In the genomic region with DNA sequence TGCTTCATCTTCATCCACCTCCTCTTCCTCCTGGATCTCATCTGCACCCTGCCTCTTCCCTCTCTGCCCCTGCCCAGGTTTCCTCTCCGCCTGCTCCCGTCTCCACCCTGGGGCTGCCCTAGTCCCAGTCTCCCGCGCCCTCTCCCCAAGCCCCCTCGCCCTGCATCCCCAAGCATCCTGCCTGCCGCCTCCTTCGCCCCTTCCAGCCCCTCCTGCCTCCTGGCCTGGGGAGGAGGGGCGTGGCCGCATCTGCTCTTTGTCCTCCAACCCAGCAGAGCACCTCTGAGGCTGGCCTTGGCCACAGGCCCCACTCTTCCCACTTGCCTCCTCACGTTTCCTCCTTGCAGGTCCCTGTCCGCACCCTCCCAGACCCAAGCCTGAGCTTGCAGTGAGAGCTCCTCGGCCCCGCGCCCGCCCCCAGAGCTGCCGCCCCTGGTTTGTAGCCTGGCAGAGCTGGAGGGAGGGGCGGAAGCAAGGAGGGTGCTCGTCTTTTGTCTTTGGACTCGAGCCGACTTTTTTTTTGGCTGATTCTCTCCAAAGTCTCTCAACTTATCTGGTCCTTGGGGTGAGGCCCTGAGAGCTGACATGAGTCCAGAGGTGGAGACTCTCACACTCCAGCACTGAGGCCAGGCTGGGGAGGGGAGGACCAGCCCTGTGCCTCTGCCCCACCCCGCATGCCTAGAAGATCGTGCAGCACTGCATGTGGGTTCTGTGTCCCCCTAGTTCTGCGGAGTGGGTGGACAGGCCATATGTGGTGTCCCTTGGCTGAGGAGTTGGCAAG, we compare ENCODE assay signal across 7 mouse cellular contexts. TPM values are rescaled to one million over a fixed set of nuclear protein-coding genes. Genes with fewer than 3 reads are reported as not detected.
A peak's percentile ranks its signal among the peaks of the same experiment; 100 is the strongest.
DNase-seq lines count a peak whose midpoint lies in the region; ATAC-seq and TF ChIP-seq lines count a peak whose summit lies in the region.

No protein-coding gene starts in this region.

- H3K27me3 ChIP-seq in forebrain, embryonic 15.5 days, result no peaks in the 10 kb centered on the region
- peaks cover 27% of the 10 kb centered on the region for H3K27me3 ChIP-seq in limb, embryonic 13.5 days
- no peaks in the 10 kb centered on the region for H3K27me3 ChIP-seq in myocyte (ENCODE audit: control insufficient read depth, insufficient read depth, insufficient read length)

- 11% methylated on average over 23 of the region's 23 CpGs for WGBS in forebrain, embryonic 15.5 days
- WGBS in limb, embryonic 13.5 days, result 17% methylated on average over 23 of the region's 23 CpGs

- no peak overlapping the region for H3ac ChIP-seq in myocyte (ENCODE audit: control insufficient read depth, insufficient read length)

- H3K79me2 ChIP-seq in myocyte (ENCODE audit: control insufficient read depth, insufficient read depth), result no peaks in the 10 kb centered on the region

- peak; percentile 57 for DNase-seq in Muller cell, postnatal 12 days (ENCODE audit: inconsistent ontology term)
- DNase-seq in adrenal gland, postnatal 36 days, result peak; percentile 77 to 82
- peak; percentile 72 for DNase-seq in heart, postnatal 4 days
- DNase-seq in c-Kit-positive CD71-positive TER-119-positive erythroid progenitor cells, embryonic 14.5 days (ENCODE audit: low spot score), result no peak

- no peaks in the 10 kb centered on the region for H3K9me3 ChIP-seq in forebrain, embryonic 15.5 days
- no peaks in the 10 kb centered on the region for H3K9me3 ChIP-seq in limb, embryonic 13.5 days

- ATAC-seq in forebrain, embryonic 15.5 days (replicated peaks), result peak; percentile 27
- no peak for ATAC-seq in limb, embryonic 13.5 days (ENCODE audit: low FRiP score, low read depth)

- H3K36me3 ChIP-seq in forebrain, embryonic 15.5 days, result peaks cover 15% of the 10 kb centered on the region
- peaks cover 33% of the 10 kb centered on the region for H3K36me3 ChIP-seq in limb, embryonic 13.5 days
- peaks cover 4% of the 10 kb centered on the region for H3K36me3 ChIP-seq in myocyte (ENCODE audit: control insufficient read depth, insufficient read depth)

- TF ChIP-seq POLR2A in myocyte (IDR thresholded peaks at IDR 0.05; ENCODE audit: insufficient read length, low read depth), result no peak

- H3K4me2 ChIP-seq in forebrain, embryonic 15.5 days (replicated peaks), result peak overlapping the region; percentile 58
- peak overlapping the region; percentile 63 for H3K4me2 ChIP-seq in limb, embryonic 13.5 days (replicated peaks)
- peak overlapping the region; percentile 79 for H3K4me2 ChIP-seq in myocyte (ENCODE audit: low read depth)

- peaks cover 24% of the 10 kb centered on the region for H3K4me1 ChIP-seq in forebrain, embryonic 15.5 days
- H3K4me1 ChIP-seq in limb, embryonic 13.5 days, result peaks cover 20% of the 10 kb centered on the region

- peak overlapping the region; percentile 27 for H3K4me3 ChIP-seq in forebrain, embryonic 15.5 days
- peak overlapping the region; percentile 30 for H3K4me3 ChIP-seq in limb, embryonic 13.5 days
- H3K4me3 ChIP-seq in myocyte, result peak overlapping the region; percentile 9

- H3K9ac ChIP-seq in forebrain, embryonic 15.5 days (replicated peaks), result peak overlapping the region; percentile 41; the same call in 1 of the 2 replicates
- peak overlapping the region; percentile 59 for H3K9ac ChIP-seq in limb, embryonic 13.5 days

- H3K27ac ChIP-seq in forebrain, embryonic 15.5 days (replicated peaks), result peak overlapping the region; percentile 63
- H3K27ac ChIP-seq in limb, embryonic 13.5 days, result no peak overlapping the region

TF ChIP-seq in myocyte, 11 proteins besides CTCF, POLR2A, EP300 and RAD21:
- TF ChIP-seq REST (IDR thresholded peaks at IDR 0.05; ENCODE audit: insufficient read depth, insufficient read length) (no peak), TCF3 (IDR thresholded peaks at IDR 0.05; ENCODE audit: insufficient read length, low read depth) (no peak), TCF12 (IDR thresholded peaks at IDR 0.05; ENCODE audit: insufficient read depth, poor library complexity, severe bottlenecking) (no peak), POLR2AphosphoS2 (IDR thresholded peaks at IDR 0.05; ENCODE audit: insufficient read length, low read depth) (no peak), USF1 (IDR thresholded peaks at IDR 0.05; ENCODE audit: low read depth) (no peak), E2F4 (IDR thresholded peaks at IDR 0.05; ENCODE audit: insufficient read depth) (no peak), MAX (IDR thresholded peaks at IDR 0.05; ENCODE audit: low read depth) (no peak), MYOD1 (IDR thresholded peaks at IDR 0.05; ENCODE audit: control insufficient read depth in 1 of 3, insufficient read length in 2 of 3, low read depth in 2 of 3) (peak in 1 of 3 experiments; percentile 28), CEBPB (IDR thresholded peaks at IDR 0.05; ENCODE audit: insufficient read depth, poor library complexity, severe bottlenecking) (no peak), SRF (IDR thresholded peaks at IDR 0.05; ENCODE audit: control insufficient read depth, insufficient read length, low read depth) (no peak), MYOG (IDR thresholded peaks at IDR 0.05; ENCODE audit: control insufficient read depth in 1 of 3, insufficient read depth in 1 of 3, insufficient read length in 2 of 3, low read depth in 2 of 3) (peak in 2 of 3 experiments; percentile 23 to 39)

RNA-seq across cellular contexts. Expression of a gene that starts 9.1 kb away (rescaled TPM):
- total RNA-seq in adrenal gland, postnatal 36 days (2021), result 10 to 100 TPM; 78.2 to 96.3 TPM
- polyA plus RNA-seq in forebrain, embryonic 15.5 days (2015; fragmentation: Nextera tagmentation; extraction: Ambion mirVana), result 123 and 132 TPM in 2 replicates
- 10 to 100 TPM; 72.0 to 74.8 TPM for total RNA-seq in heart, postnatal 4 days (2021)
- polyA plus RNA-seq in limb, embryonic 13.5 days (2015; fragmentation: Nextera tagmentation; extraction: Ambion mirVana), result 45.0 and 48.3 TPM in 2 replicates
- polyA plus RNA-seq in myocyte (2012; fragmentation: generic; extraction: Trizol), result 161 TPM

RNA-seq across cellular contexts. Expression of a gene that starts 31.0 kb away (rescaled TPM):
- total RNA-seq in adrenal gland, postnatal 36 days (2021), result 1 to 10 TPM; 1.2 to 2.3 TPM
- polyA plus RNA-seq in forebrain, embryonic 15.5 days (2015; fragmentation: Nextera tagmentation; extraction: Ambion mirVana), result 0.11 and 0.34 TPM in 2 replicates
- not detected for total RNA-seq in heart, postnatal 4 days (2021)
- 0.13 and 0.81 TPM in 2 replicates for polyA plus RNA-seq in limb, embryonic 13.5 days (2015; fragmentation: Nextera tagmentation; extraction: Ambion mirVana)
- polyA plus RNA-seq in myocyte (2012; fragmentation: generic; extraction: Trizol), result 0.08 TPM

RNA-seq across cellular contexts. Expression of a gene that starts 31.2 kb away (rescaled TPM):
- 10 to 100 TPM; 38.8 to 57.7 TPM for total RNA-seq in adrenal gland, postnatal 36 days (2021)
- 4.1 and 5.3 TPM in 2 replicates for polyA plus RNA-seq in forebrain, embryonic 15.5 days (2015; fragmentation: Nextera tagmentation; extraction: Ambion mirVana)
- 10 to 100 TPM; 21.9 to 24.9 TPM for total RNA-seq in heart, postnatal 4 days (2021)
- 1.6 TPM in 2 replicates for polyA plus RNA-seq in limb, embryonic 13.5 days (2015; fragmentation: Nextera tagmentation; extraction: Ambion mirVana)
- polyA plus RNA-seq in myocyte (2012; fragmentation: generic; extraction: Trizol), result 77.1 TPM

RNA-seq across cellular contexts. Expression of a gene that starts 31.7 kb away (rescaled TPM):
- 100 to 1,000 TPM; 276 to 330 TPM for total RNA-seq in adrenal gland, postnatal 36 days (2021)
- 23.7 and 24.6 TPM in 2 replicates for polyA plus RNA-seq in forebrain, embryonic 15.5 days (2015; fragmentation: Nextera tagmentation; extraction: Ambion mirVana)
- 10 to 100 TPM; 16.9 to 20.1 TPM for total RNA-seq in heart, postnatal 4 days (2021)
- 5.6 and 7.3 TPM in 2 replicates for polyA plus RNA-seq in limb, embryonic 13.5 days (2015; fragmentation: Nextera tagmentation; extraction: Ambion mirVana)
- 9.8 TPM for polyA plus RNA-seq in myocyte (2012; fragmentation: generic; extraction: Trizol)

RNA-seq across cellular contexts. Expression of a gene that starts 41.7 kb away (rescaled TPM):
- total RNA-seq in adrenal gland, postnatal 36 days (2021), result not detected
- not detected in 2 replicates for polyA plus RNA-seq in forebrain, embryonic 15.5 days (2015; fragmentation: Nextera tagmentation; extraction: Ambion mirVana)
- total RNA-seq in heart, postnatal 4 days (2021), result not detected
- polyA plus RNA-seq in limb, embryonic 13.5 days (2015; fragmentation: Nextera tagmentation; extraction: Ambion mirVana), result not detected in 2 replicates
- not detected for polyA plus RNA-seq in myocyte (2012; fragmentation: generic; extraction: Trizol)

Comparison
In these comparisons a context has a peak if more than half of its experiments do, and no peak if none do; other contexts are left out.
1. RNA of a gene that starts 31.2 kb away (polyA plus RNA-seq): 77.1 TPM in myocyte (single experiment); 4.1 to 5.3 TPM in forebrain, embryonic 15.5 days and 1.6 TPM in limb, embryonic 13.5 days; every median in the first group is over 10 times any median in the second.
2. Peak in every context shown above with its lines, with median percentiles within 50 percentile points of each other: H3K4me2 ChIP-seq and H3K4me3 ChIP-seq.